Comparison of ENCODE assay signal across 9 mouse cellular contexts in the genomic region with DNA sequence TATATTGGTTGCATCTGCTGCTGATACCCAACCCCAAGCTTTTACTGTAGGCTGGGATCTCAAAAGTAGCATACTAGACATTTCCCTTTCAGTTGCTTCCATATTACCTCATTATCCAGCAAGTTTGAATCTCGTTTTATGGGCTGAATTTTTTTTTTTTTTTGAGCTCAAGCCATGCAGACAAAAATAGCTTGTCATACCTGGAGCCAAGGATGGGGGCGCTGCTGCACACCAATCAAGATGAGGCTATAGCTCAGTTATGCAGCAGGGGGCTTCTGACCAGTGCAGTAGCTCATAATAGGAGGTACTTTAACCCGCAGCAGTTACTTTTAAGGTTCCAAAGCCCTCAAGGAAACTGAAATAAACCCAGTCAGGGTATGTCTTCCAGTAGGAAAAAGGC. TPM values are rescaled to one million over a fixed set of nuclear protein-coding genes. Genes with fewer than 3 reads are reported as not detected.
DNase-seq lines count a peak whose midpoint lies in the region; ATAC-seq and TF ChIP-seq lines count a peak whose summit lies in the region.
"Had no signal": no experiment of that assay in that cellular context is flagged by ENCODE, and none has a peak within 500 bp of the region (broad histone marks: within the 10 kb centered on the region; RNA-seq: fewer than 3 reads in every experiment).

No protein-coding gene starts in this region.

- H3K9ac ChIP-seq in limb, embryonic 14.5 days (ENCODE audit: low read depth, low read length, severe bottlenecking): no peak overlapping the region
- no peak overlapping the region for H3K9ac ChIP-seq in heart, embryonic 12.5 days

- ATAC-seq in limb, embryonic 14.5 days (ENCODE audit: low FRiP score, low read depth): no peak
- no peak for ATAC-seq in heart, embryonic 12.5 days (ENCODE audit: insufficient number of reproducible peaks, low FRiP score)

- intact Hi-C loops in gastrocnemius, postnatal 14 days (cut with DNase I; ENCODE audit: low total_unique reads): no loop called here

- H3K36me3 ChIP-seq in limb, embryonic 14.5 days (ENCODE audit: control insufficient read depth, insufficient read depth, low read length): peaks cover 15% of the 10 kb centered on the region
- H3K36me3 ChIP-seq in heart, embryonic 12.5 days: no peaks in the 10 kb centered on the region

- H3K4me1 ChIP-seq in bone marrow, adult 2 months (ENCODE audit: control insufficient read depth, insufficient read depth, low read length): no peaks in the 10 kb centered on the region
- no peaks in the 10 kb centered on the region for H3K4me1 ChIP-seq in limb, embryonic 14.5 days (ENCODE audit: control insufficient read depth, insufficient read depth, low read length)
- no peaks in the 10 kb centered on the region for H3K4me1 ChIP-seq in heart, embryonic 12.5 days (replicated peaks)

- no peaks in the 10 kb centered on the region for H3K9me3 ChIP-seq in limb, embryonic 14.5 days (ENCODE audit: control insufficient read depth, low read length)
- H3K9me3 ChIP-seq in heart, embryonic 12.5 days (replicated peaks): no peaks in the 10 kb centered on the region

- no peak overlapping the region for H3K27ac ChIP-seq in bone marrow, adult 2 months (ENCODE audit: control insufficient read depth, insufficient read depth, low read depth, low read length, poor library complexity)
- no peak overlapping the region for H3K27ac ChIP-seq in limb, embryonic 14.5 days (replicated peaks; ENCODE audit: low read depth, low read length)
- no peak overlapping the region for H3K27ac ChIP-seq in heart, embryonic 12.5 days (ENCODE audit: poor library complexity, severe bottlenecking)

- 28% methylated on average over 3 of the region's 3 CpGs for WGBS in bone marrow, adult 2 months
- WGBS in limb, embryonic 14.5 days: 25% methylated on average over 3 of the region's 3 CpGs
- 30% methylated on average over 3 of the region's 3 CpGs for WGBS in heart, embryonic 12.5 days

- peak; percentile 40; the same call in 1 of the 2 replicates for TF ChIP-seq CTCF in bone marrow, adult 2 months (IDR thresholded peaks at IDR 0.05; ENCODE audit: control insufficient read depth, insufficient read depth, low read length)

- DNase-seq in gastrocnemius, postnatal 14 days: peak; percentile 25
- no peak for DNase-seq in gastrocnemius, adult 8-10 months (ENCODE audit: low spot score in 2 of 2)
- peak; percentile 27 for DNase-seq in ovary, postnatal 14 days (ENCODE audit: low spot score)
- no peak for DNase-seq in ovary, adult 18-20 months (ENCODE audit: low spot score)
- DNase-seq in limb, embryonic 14.5 days (ENCODE audit: low spot score): peak; percentile 48
- peak; percentile 58 for DNase-seq in thymus, postnatal 0 days (ENCODE audit: low spot score)

- no peaks in the 10 kb centered on the region for H3K27me3 ChIP-seq in limb, embryonic 14.5 days (ENCODE audit: control insufficient read depth, insufficient read depth, low read length)
- H3K27me3 ChIP-seq in heart, embryonic 12.5 days (replicated peaks): no peaks in the 10 kb centered on the region

- H3K4me2 ChIP-seq in limb, embryonic 14.5 days (replicated peaks; ENCODE audit: low read depth, low read length, severe bottlenecking): no peak overlapping the region
- H3K4me2 ChIP-seq in heart, embryonic 12.5 days: no peak overlapping the region

- no peak overlapping the region for H3K4me3 ChIP-seq in bone marrow, adult 2 months (replicated peaks; ENCODE audit: control insufficient read depth, low read depth, low read length)
- no peak overlapping the region for H3K4me3 ChIP-seq in limb, embryonic 14.5 days (replicated peaks; ENCODE audit: low read length)
- no peak overlapping the region for H3K4me3 ChIP-seq in heart, embryonic 12.5 days

- no peak for TF ChIP-seq POLR2A in bone marrow, adult 2 months (IDR thresholded peaks at IDR 0.05; ENCODE audit: borderline replicate concordance, control insufficient read depth, low read depth, low read length)
- no peak for TF ChIP-seq POLR2A in limb, embryonic 14.5 days (IDR thresholded peaks at IDR 0.05; ENCODE audit: borderline replicate concordance, extremely low read depth, insufficient read depth, insufficient read length)

RNA-seq across cellular contexts. Expression of a gene that starts 34.3 kb away (rescaled TPM):
- total RNA-seq in gastrocnemius, postnatal 14 days (2021): not detected
- not detected for total RNA-seq in gastrocnemius, adult 8-10 months (2022)
- polyA plus RNA-seq in bone marrow, adult 2 months (2011; ENCODE audit: insufficient read depth, insufficient read length, low replicate concordance, missing spikeins): not detected in 2 replicates
- 0.86 and 1.0 TPM in 2 replicates for polyA plus RNA-seq in limb, embryonic 14.5 days (2012; rRNA removed)
- 0.65 TPM in 1 of 2 replicates, not detected in the other for polyA plus RNA-seq in limb, embryonic 14.5 days (2014; fragmentation: Nextera tagmentation; extraction: Ambion mirVana)
- polyA plus RNA-seq in thymus, postnatal 0 days (2015; fragmentation: Nextera tagmentation; extraction: Ambion mirVana): not detected in 2 replicates
- 0.51 TPM in 1 of 2 replicates, not detected in the other for polyA plus RNA-seq in heart, embryonic 12.5 days (2016; fragmentation: Nextera tagmentation; extraction: Ambion mirVana)
- total RNA-seq: layer of hippocampus, postnatal 14 days had no signal

RNA-seq across cellular contexts. Expression of a gene that starts 59.5 kb away (rescaled TPM):
- total RNA-seq in gastrocnemius, postnatal 14 days (2021): 1 to 10 TPM; 7.6 to 7.8 TPM
- 10 to 100 TPM in 1 of 4 experiments, 1 to 10 TPM in 3; 7.8 to 10.4 (median 8.6) TPM for total RNA-seq in gastrocnemius, adult 8-10 months (2022)
- 5.6 and 5.8 TPM in 2 replicates for polyA plus RNA-seq in bone marrow, adult 2 months (2011; ENCODE audit: insufficient read depth, insufficient read length, low replicate concordance, missing spikeins)
- polyA plus RNA-seq in limb, embryonic 14.5 days (2012; rRNA removed): 11.0 and 16.3 TPM in 2 replicates
- polyA plus RNA-seq in limb, embryonic 14.5 days (2014; fragmentation: Nextera tagmentation; extraction: Ambion mirVana): 17.2 and 18.0 TPM in 2 replicates
- polyA plus RNA-seq in thymus, postnatal 0 days (2015; fragmentation: Nextera tagmentation; extraction: Ambion mirVana): 14.0 and 15.0 TPM in 2 replicates
- polyA plus RNA-seq in heart, embryonic 12.5 days (2016; fragmentation: Nextera tagmentation; extraction: Ambion mirVana): 18.4 and 20.4 TPM in 2 replicates

Comparison
In these comparisons a context has a peak if more than half of its experiments do, and no peak if none do; other contexts are left out.
1. DNase-seq: peak in gastrocnemius, postnatal 14 days (single experiment), ovary, postnatal 14 days (single experiment), limb, embryonic 14.5 days (single experiment) and thymus, postnatal 0 days (single experiment); none in gastrocnemius, adult 8-10 months (0 of 2) and ovary, adult 18-20 months (single experiment).